Mouse (Mus musculus) c-Kit-positive CD71-positive TER-119-negative erythroid progenitor cells, embryonic 14.5 days (primary cell): Measurements from ENCODE around the gene Twf2.

ENCODE experiments used
- DNase-seq: peaks from one replicate; pipeline ENCODE4 v3.0.0-alpha.2; 2013; ENCODE audit warnings: low read depth

The Twf2 gene

GRCm38 (mm10) chr9:106179454-106179853 is 23.5 kb upstream of the Twf2 start:
- DNase-seq = no peak

GRCm38 (mm10) chr9:106179964-106180363 is 22.9 kb upstream of the Twf2 start:
- no peak for DNase-seq

- no peak for DNase-seq
These were observed 20.8 kb upstream of the Twf2 start for GRCm38 (mm10) chr9:106182146-106182545.

GRCm38 (mm10) chr9:106183996-106184395 is 18.9 kb upstream of the Twf2 start:
- DNase-seq = no peak

GRCm38 (mm10) chr9:106191355-106191754 is 11.6 kb upstream of the Twf2 start:
- DNase-seq = no peak

GRCm38 (mm10) chr9:106192024-106192423 is 10.9 kb upstream of the Twf2 start:
- DNase-seq = no peak

GRCm38 (mm10) chr9:106192998-106193397 is 9.9 kb upstream of the Twf2 start:
- no peak for DNase-seq

GRCm38 (mm10) chr9:106193930-106194807 is 8.7 kb upstream of the Twf2 start:
- DNase-seq = no peak

GRCm38 (mm10) chr9:106195693-106196092 is 7.2 kb upstream of the Twf2 start:
- DNase-seq = no peak

GRCm38 (mm10) chr9:106197081-106197713 is 5.7 kb upstream of the Twf2 start:
- DNase-seq = no peak

- no peak for DNase-seq
These were observed 5.2 kb upstream of the Twf2 start for GRCm38 (mm10) chr9:106197732-106198131.

- DNase-seq = peak; percentile 36
These were observed 3.9 kb upstream of the Twf2 start for GRCm38 (mm10) chr9:106198962-106199458.

- no peak for DNase-seq
These were observed 3.2 kb upstream of the Twf2 start, which contains the start of gene Ppm1m for GRCm38 (mm10) chr9:106199535-106200272. TSS of gene Ppm1m (minus strand) at chr9:106199746.

- no peak for DNase-seq
These were observed 1.0 kb upstream of the Twf2 start for GRCm38 (mm10) chr9:106201895-106202294.

- DNase-seq = no peak
These were observed 1.3 kb downstream of the Twf2 start for GRCm38 (mm10) chr9:106203990-106204851.

GRCm38 (mm10) chr9:106205713-106206290 is 2.9 kb downstream of the Twf2 start:
- no peak for DNase-seq

- no peak for DNase-seq
These were observed 3.6 kb downstream of the Twf2 start for GRCm38 (mm10) chr9:106206515-106206914.

- DNase-seq = no peak
These were observed 5.3 kb downstream of the Twf2 start for GRCm38 (mm10) chr9:106208181-106208580.

- no peak for DNase-seq
These were observed 7.0 kb downstream of the Twf2 start for GRCm38 (mm10) chr9:106209954-106210353.

GRCm38 (mm10) chr9:106210853-106211609 is 8.1 kb downstream of the Twf2 start:
- DNase-seq = no peak
